Mouse (Mus musculus): ENCODE results near the gene Pygo2. TPM values are rescaled to one million over a fixed set of nuclear protein-coding genes. Genes with fewer than 3 reads are reported as not detected.

The Pygo2 gene
- total and polyA plus RNA-seq, 2 experiments from 2014 or later: 40.4 to 91.3 TPM

DNA sequence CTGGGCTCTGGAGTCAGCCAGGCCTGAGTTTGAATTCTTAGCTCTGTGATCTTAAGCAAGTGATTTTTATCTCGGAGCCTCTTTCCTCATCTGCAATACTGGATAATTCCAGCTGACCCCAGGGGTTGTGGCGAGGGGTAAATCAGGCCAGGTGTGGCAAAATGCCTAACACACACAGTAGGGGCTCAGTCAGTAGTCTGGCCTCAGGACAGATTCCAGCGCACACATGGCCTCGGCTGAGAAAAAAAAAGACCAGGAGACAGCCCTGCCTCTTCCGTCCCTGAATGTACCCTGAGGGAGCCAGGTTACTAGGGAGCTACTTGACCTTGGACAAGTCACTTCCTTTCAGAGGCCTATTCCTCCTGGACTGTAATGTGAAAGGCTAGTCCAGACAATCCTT lies 47.1 kb upstream of the Pygo2 start:
- Histone ChIP-seq H3K4me2 (ENCODE audit: low read depth, low read length, poor library complexity, severe bottlenecking) (no peak overlapping the region), H3K27ac (ENCODE audit: low read depth, low read length) (no peak overlapping the region), H3K27me3 (ENCODE audit: insufficient read depth, low read length) (no peaks in the 10 kb centered on the region), H3K9ac (replicated peaks; ENCODE audit: low read length, poor library complexity, severe bottlenecking) (no peak overlapping the region), H3K9me3 (ENCODE audit: low read length) (no peaks in the 10 kb centered on the region), H3K36me3 (ENCODE audit: insufficient read depth, low read length) (no peaks in the 10 kb centered on the region), H3K4me3 (ENCODE audit: low read depth, low read length) (no peak overlapping the region), H3K4me1 (ENCODE audit: insufficient read depth, low read length) (no peaks in the 10 kb centered on the region)
- WGBS: 81% methylated on average over 5 of the region's 5 CpGs
- TF ChIP-seq CTCF (IDR thresholded peaks at IDR 0.05): no peak
- ATAC-seq (ENCODE audit: low FRiP score) (no peak), DNase-seq (ENCODE audit: low spot score) (no peak)

DNA sequence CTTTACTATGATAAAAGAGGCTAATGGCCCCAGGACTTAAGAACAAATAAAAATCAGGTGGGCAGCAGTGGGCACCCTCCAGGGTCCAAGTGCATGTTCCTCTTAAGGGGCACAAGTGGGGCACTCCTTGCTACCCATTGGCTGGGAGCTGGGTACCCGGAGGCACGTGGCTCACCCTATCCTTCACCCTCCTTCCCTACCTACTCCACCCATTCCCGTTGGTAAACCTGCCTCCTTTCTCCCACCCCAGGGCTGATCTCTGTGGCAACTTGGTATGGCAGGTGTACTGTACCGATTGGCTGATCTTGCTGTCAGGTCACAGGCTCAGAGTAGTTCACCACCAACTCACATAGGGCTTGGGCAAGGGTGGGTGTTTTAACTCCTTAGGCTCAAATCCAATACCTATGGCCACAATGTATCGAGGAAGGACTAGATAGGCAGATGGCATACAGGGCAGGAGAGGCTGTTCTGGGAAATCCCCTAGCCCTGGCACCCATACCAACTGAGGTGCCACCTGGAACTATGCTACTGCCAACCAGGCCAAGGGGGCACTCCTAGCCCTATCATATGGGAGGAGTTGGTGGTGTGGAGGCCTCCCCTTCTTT lies 46.3 kb upstream of the Pygo2 start:
- no peak overlapping the region for H3K27ac ChIP-seq (ENCODE audit: low read depth, low read length)

DNA sequence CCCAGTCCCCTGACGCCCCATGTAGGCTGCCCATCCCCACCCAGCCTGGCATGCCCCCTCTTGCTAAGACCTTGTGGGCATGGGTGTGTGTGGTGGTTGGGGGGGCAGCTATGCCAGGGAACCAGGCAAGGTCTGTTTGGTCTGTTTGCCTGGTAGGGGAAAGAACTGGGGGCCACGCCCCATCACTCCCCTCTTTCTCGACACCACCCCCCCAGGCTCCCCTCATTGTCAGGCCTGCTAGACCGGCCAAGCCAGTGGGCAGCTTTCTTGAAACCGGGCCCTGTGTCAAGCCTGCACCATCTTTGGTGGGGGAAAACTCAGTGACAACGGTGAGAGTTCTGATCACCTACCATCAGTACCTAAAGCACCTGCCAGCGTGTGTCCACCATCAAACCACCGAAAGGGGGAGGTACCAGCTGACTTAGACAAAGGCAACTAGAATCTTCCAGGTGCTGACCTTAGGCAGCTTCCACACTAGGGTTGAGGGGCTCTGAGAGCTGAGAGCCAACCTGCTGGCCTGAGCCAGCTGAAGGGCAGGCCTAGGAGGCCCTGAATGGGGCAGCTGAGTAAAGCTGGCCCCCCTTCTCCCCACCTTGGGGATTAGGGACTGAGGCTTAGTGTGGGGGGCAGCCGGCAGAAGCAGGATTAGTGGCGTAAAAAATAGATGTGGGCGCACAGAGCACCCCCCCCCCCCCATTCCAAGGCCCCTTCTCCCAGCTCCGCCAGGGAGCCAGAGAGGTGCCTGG lies 45.5 kb upstream of the Pygo2 start:
- Histone ChIP-seq H3K36me3 (ENCODE audit: insufficient read depth, low read length) (no peaks in the 10 kb centered on the region), H3K4me1 (ENCODE audit: insufficient read depth, low read length) (no peaks in the 10 kb centered on the region; the same call in 1 of the 2 replicates), H3K9me3 (ENCODE audit: low read length) (no peaks in the 10 kb centered on the region), H3K27ac (ENCODE audit: low read depth, low read length) (no peak overlapping the region), H3K9ac (replicated peaks; ENCODE audit: low read length, poor library complexity, severe bottlenecking) (no peak overlapping the region), H3K4me2 (ENCODE audit: low read depth, low read length, poor library complexity, severe bottlenecking) (no peak overlapping the region), H3K4me3 (ENCODE audit: low read depth, low read length) (no peak overlapping the region), H3K27me3 (ENCODE audit: insufficient read depth, low read length) (no peaks in the 10 kb centered on the region)
- WGBS: 48% methylated on average over 11 of the region's 12 CpGs
- DNase-seq (ENCODE audit: low spot score) (no peak), ATAC-seq (ENCODE audit: low FRiP score) (no peak)
- TF ChIP-seq CTCF (IDR thresholded peaks at IDR 0.05): no peak

More for the DNA sequence above, 46.3 kb upstream of the Pygo2 start:
- H3K9ac ChIP-seq (replicated peaks; ENCODE audit: low read length, poor library complexity, severe bottlenecking): no peak overlapping the region
- H3K36me3 ChIP-seq (ENCODE audit: insufficient read depth, low read length): no peaks in the 10 kb centered on the region
- H3K9me3 ChIP-seq (ENCODE audit: low read length): no peaks in the 10 kb centered on the region
- ATAC-seq (ENCODE audit: low FRiP score) (no peak), DNase-seq (ENCODE audit: low spot score) (no peak)
- no peaks in the 10 kb centered on the region for H3K27me3 ChIP-seq (ENCODE audit: insufficient read depth, low read length)
- no peaks in the 10 kb centered on the region; the same call in 1 of the 2 replicates for H3K4me1 ChIP-seq (ENCODE audit: insufficient read depth, low read length)
- 88% methylated on average over 5 of the region's 5 CpGs for WGBS
- no peak overlapping the region for H3K4me2 ChIP-seq (ENCODE audit: low read depth, low read length, poor library complexity, severe bottlenecking)
- H3K4me3 ChIP-seq (ENCODE audit: low read depth, low read length): no peak overlapping the region
- no peak for TF ChIP-seq CTCF (IDR thresholded peaks at IDR 0.05)

DNA sequence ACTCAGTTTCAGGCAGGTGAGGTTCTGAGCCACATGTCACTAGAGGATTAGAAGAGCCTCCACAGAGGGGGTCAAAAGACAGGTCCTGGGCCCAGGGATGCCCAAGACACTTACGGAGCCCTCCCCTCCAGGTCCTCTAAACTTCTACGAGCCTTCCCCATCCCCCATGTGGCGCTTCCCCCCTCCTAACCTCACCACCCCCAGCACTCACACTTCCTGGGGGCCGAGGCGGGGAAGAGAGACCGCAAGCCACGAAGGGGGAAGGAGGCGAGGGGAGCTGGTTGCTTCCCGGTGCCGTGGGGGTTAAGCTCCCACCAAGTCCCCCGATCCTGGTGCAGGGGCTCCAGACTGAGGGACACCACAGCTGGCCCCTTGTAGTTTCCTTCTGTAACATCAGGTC lies 44.6 kb upstream of the Pygo2 start:
- DNase-seq (ENCODE audit: low spot score): no peak
- Histone ChIP-seq H3K4me2 (ENCODE audit: low read depth, low read length, poor library complexity, severe bottlenecking) (no peak overlapping the region), H3K27me3 (ENCODE audit: insufficient read depth, low read length) (no peaks in the 10 kb centered on the region), H3K4me3 (ENCODE audit: low read depth, low read length) (no peak overlapping the region), H3K27ac (ENCODE audit: low read depth, low read length) (no peak overlapping the region), H3K9ac (replicated peaks; ENCODE audit: low read length, poor library complexity, severe bottlenecking) (no peak overlapping the region), H3K9me3 (ENCODE audit: low read length) (no peaks in the 10 kb centered on the region), H3K36me3 (ENCODE audit: insufficient read depth, low read length) (no peaks in the 10 kb centered on the region), H3K4me1 (ENCODE audit: insufficient read depth, low read length) (no peaks in the 10 kb centered on the region; the same call in 1 of the 2 replicates)
- 53% methylated on average over 9 of the region's 11 CpGs for WGBS
- no peak for ATAC-seq (ENCODE audit: low FRiP score)
- TF ChIP-seq CTCF (IDR thresholded peaks at IDR 0.05): no peak

DNA sequence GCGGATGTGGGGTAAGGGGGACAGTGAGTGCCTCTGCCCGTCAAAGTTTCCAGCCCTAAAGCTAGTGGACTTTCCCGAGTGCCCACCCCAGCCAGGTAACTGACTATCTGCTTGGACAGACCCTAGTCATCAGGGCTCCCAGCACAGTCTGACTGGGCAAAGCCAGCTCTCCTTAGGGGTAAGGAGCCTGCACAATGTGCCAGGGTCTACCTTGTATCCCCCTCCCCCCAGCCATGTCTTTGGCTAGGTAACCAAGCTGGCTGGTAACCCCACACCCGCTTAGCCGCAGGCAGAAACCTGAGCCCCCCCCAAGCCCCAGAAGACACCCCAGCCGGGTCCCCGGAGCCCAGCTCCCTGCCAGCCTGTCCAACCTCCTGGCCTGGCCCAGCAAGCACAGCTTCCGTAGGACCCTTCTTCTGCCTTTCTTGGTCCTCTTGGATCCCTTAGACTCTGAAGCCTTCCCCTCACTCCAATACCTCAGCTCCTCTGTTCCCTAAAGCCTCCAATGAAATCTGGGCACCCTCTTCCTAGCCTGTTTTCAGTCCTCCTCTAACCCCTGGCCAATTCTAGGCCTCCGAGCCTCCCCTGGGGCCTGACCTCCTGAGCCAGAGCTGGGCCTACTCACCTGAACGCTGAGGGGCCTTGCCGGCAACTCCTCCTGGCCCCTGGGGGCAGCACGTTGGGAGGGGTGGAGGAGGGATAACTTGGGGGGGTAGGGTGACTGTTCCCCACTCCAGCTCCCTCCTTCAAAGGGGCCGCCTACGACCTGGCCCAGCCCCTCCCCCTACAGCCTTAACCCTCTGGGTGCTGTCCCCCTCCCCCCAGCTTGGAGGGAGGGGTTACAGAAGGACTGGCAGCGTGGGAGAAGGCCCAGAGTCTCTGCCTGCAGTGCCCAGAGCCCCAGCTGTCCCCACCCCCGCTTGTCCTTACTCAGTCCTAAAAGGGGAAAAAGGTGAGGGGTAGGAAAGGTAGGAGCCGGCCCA lies 43.3 kb upstream of the Pygo2 start:
- H3K4me2 ChIP-seq (ENCODE audit: low read depth, low read length, poor library complexity, severe bottlenecking): no peak overlapping the region
- no peaks in the 10 kb centered on the region for H3K27me3 ChIP-seq (ENCODE audit: insufficient read depth, low read length)
- no peak for DNase-seq (ENCODE audit: low spot score)
- H3K9me3 ChIP-seq (ENCODE audit: low read length): no peaks in the 10 kb centered on the region
- no peak overlapping the region for H3K4me3 ChIP-seq (ENCODE audit: low read depth, low read length)
- 55% methylated on average over 17 of the region's 17 CpGs for WGBS
- H3K36me3 ChIP-seq (ENCODE audit: insufficient read depth, low read length): no peaks in the 10 kb centered on the region
- no peak for TF ChIP-seq CTCF (IDR thresholded peaks at IDR 0.05)
- H3K4me1 ChIP-seq (ENCODE audit: insufficient read depth, low read length): peaks cover 6% of the 10 kb centered on the region; the same call in 1 of the 2 replicates
- H3K27ac ChIP-seq (ENCODE audit: low read depth, low read length): no peak overlapping the region
- ATAC-seq (ENCODE audit: low FRiP score): no peak
- no peak overlapping the region for H3K9ac ChIP-seq (replicated peaks; ENCODE audit: low read length, poor library complexity, severe bottlenecking)
